Comparison of ENCODE assay signal across 8 mouse cellular contexts in genomic region chr5:28161938-28162402, GRCm38 (mm10). TPM values are rescaled to one million over a fixed set of nuclear protein-coding genes. Genes with fewer than 3 reads are reported as not detected.
DNase-seq lines count a peak whose midpoint lies in the region; TF ChIP-seq lines count a peak whose summit lies in the region.
"Had no signal": no experiment of that assay in that cellular context is flagged by ENCODE, and none has a peak within 500 bp of the region (broad histone marks: within the 10 kb centered on the region; RNA-seq: fewer than 3 reads in every experiment).

No protein-coding gene starts in this region.

- peak; percentile 12 to 20 for DNase-seq in layer of hippocampus, postnatal 10 days (ENCODE audit: low spot score in 2 of 2)
- no peak for DNase-seq in layer of hippocampus, adult 2 months (ENCODE audit: low spot score in 2 of 2)
- DNase-seq in cerebellum, adult 11-12 months = peak; percentile 90
- peak; percentile 58 for DNase-seq in embryo, embryonic 9.5 days (ENCODE audit: extremely low spot score)
- DNase-seq in midbrain, embryonic 10.5 days (ENCODE audit: low spot score) = peak; percentile 69
- no peak for DNase-seq in thymus, adult 18-20 months
- DNase-seq in c-Kit-positive CD71-positive TER-119-positive erythroid progenitor cells, embryonic 14.5 days (ENCODE audit: low spot score) = no peak

- H3K9me3 ChIP-seq in midbrain, embryonic 10.5 days (replicated peaks) = no peaks in the 10 kb centered on the region

- no peak overlapping the region for H3K27ac ChIP-seq in layer of hippocampus, adult 2 months
- peak overlapping the region; percentile 91 for H3K27ac ChIP-seq in midbrain, embryonic 10.5 days (replicated peaks)

- no peak for TF ChIP-seq CTCF in layer of hippocampus, adult 2 months (conservative IDR thresholded peaks at IDR 0.05)

- peaks cover 99% of the 10 kb centered on the region for H3K27me3 ChIP-seq in midbrain, embryonic 10.5 days (ENCODE audit: low read depth, poor library complexity, severe bottlenecking)

- no peak overlapping the region for H3K4me3 ChIP-seq in layer of hippocampus, adult 2 months
- peak overlapping the region; percentile 55 for H3K4me3 ChIP-seq in midbrain, embryonic 10.5 days

- peaks cover 5% of the 10 kb centered on the region; the same call in 1 of the 2 replicates for H3K36me3 ChIP-seq in midbrain, embryonic 10.5 days

- peaks cover 91% of the 10 kb centered on the region for H3K4me1 ChIP-seq in midbrain, embryonic 10.5 days

- under 1% methylated on average over 24 of the region's 24 CpGs for WGBS in midbrain, embryonic 10.5 days

RNA-seq across cellular contexts. Expression of gene En2, which starts 3.5 kb away (rescaled TPM):
- under 1 TPM; 0.11 to 0.14 TPM for total RNA-seq in layer of hippocampus, postnatal 10 days (2021)
- under 1 TPM; 0.49 to 0.52 TPM for total RNA-seq in layer of hippocampus, adult 2 months (2021)
- 0.84 and 1.1 TPM in 2 replicates for polyA plus RNA-seq in midbrain, embryonic 10.5 days (2016; fragmentation: Nextera tagmentation; extraction: Ambion mirVana)
- polyA plus RNA-seq: small intestine, adult 2 months had no signal

Comparison
In these comparisons a context has a peak if more than half of its experiments do, and no peak if none do; other contexts are left out.
1. DNase-seq: peak in layer of hippocampus, postnatal 10 days (2 of 2), cerebellum, adult 11-12 months (single experiment), embryo, embryonic 9.5 days (single experiment) and midbrain, embryonic 10.5 days (single experiment); none in layer of hippocampus, adult 2 months (0 of 2), thymus, adult 18-20 months (0 of 2) and c-Kit-positive CD71-positive TER-119-positive erythroid progenitor cells, embryonic 14.5 days (single experiment).